Mouse (Mus musculus) megakaryocyte, adult 5-6 weeks (primary cell): Measurements from ENCODE around the gene Myo18b. TPM values are rescaled to one million over a fixed set of nuclear protein-coding genes. Genes with fewer than 3 reads are reported as not detected.

Experiments
- ATAC-seq: 2 replicates; pipeline ENCODE4 v1.8.0; 2016; ENCODE audit warnings: mild to moderate bottlenecking, inconsistent platforms; ENCODE audit not compliant: poor library complexity, severe bottlenecking
- total RNA-seq, 2 experiments: library from RNA; stranded (forward) in 1 of 2; stranded (reverse) in 1 of 2; fragments of 153-499, 151-499 nt in 1 of 2; fragments of 221-1000, 200-1000 nt in 1 of 2; gene quantifications; 2 replicates each; pipeline versions ENCODE4 v1.2.3 to v1.2.4; 2015 to 2017

Gene Myo18b
- total RNA-seq, 2 experiments from 2014 or later = 0.22 to 0.29 TPM

DNA sequence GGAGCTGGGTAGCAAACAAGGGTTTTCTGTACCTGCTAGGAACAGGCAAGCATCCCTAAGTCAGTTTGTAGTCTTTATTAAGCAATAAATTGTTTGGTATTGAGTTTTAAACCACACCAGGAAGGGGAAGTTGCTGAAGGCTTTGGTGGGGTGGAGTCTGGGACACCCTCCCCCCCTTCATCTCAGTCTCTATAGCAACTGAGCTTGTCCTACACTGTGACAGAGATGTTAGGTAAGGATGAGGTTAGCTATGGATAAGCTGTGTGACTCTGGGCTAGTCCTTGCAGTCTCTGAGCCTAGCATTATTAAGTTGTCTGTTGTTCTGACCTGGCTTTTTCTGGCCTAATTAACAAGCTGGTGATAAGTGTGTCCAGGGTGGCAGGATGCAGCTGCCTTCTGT is 254.4 kb downstream of the Myo18b start:
- no peak for ATAC-seq

DNA sequence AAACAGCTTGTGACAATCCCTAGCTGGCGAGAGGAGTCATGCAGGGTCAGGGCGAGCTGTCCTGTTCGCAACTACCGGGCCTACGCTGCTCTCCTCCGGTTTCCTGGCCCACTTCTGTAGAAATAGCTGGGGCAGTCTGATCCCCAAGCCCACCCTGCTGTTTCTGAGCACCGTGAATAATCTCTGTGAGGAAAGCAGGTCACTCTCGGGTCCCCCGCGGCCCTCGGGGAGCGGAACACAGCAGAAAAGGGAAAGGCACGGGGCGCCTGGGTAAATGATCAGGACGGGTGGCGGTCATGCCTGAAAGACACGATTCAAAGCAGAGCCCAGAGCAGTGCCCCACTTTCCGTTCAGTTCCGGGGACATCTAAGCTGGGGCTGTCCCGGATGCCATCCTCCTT is 255.0 kb downstream of the Myo18b start:
- no peak for ATAC-seq

DNA sequence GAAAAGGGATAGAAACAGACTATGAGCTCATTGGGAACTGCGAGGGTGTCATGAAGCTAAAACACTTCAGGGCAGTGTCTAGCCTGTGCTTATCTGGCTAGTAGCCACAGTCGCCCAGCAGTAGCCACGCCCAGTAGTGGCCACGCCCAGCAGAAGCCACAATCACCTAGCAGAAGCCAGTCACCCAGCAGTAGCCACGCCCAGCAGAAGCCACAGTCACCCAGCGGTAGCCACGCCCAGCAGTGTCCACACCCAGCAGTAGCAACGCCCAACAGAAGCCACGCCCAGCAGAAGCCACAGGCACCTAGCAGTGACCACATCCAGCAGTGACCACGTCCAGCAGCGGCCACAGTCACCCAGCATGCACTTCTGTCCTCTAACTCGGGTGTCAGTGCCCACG is 255.5 kb downstream of the Myo18b start:
- ATAC-seq = peak; percentile 82

Other genes starting within 250 kb of the Myo18b start
- 22.4 and 23.3 TPM in 2 replicates for gene Grk3, start 119.4 kb upstream of the Myo18b start, total RNA-seq (2015)
- 29.3 and 38.7 TPM in 2 replicates for gene Grk3, start 119.4 kb upstream of the Myo18b start, total RNA-seq (2017)
- gene Crybb2, start 173.8 kb upstream of the Myo18b start, total RNA-seq (2015) = not detected in 2 replicates
- not detected in 2 replicates for gene Crybb2, start 173.8 kb upstream of the Myo18b start, total RNA-seq (2017)
- not detected in 2 replicates for gene Crybb3, start 185.2 kb upstream of the Myo18b start, total RNA-seq (2015)
- not detected in 2 replicates for gene Crybb3, start 185.2 kb upstream of the Myo18b start, total RNA-seq (2017)